ENCODE assay signal across 22 mouse cellular contexts in genomic region chr16:59955731-59956130, GRCm38 (mm10).
DNase-seq lines count a peak whose midpoint lies in the region; ATAC-seq lines count a peak whose summit lies in the region.
"Had no signal": no experiment of that assay in that cellular context is flagged by ENCODE, and none has a peak within 500 bp of the region (broad histone marks: within the 10 kb centered on the region; RNA-seq: fewer than 3 reads in every experiment).

No protein-coding gene starts in this region.

- intact Hi-C loops in left cerebral cortex, postnatal 4 days (cut with DNase I): no loop called here

- H3K27ac ChIP-seq in forebrain, embryonic 12.5 days: no peak overlapping the region
- H3K27ac ChIP-seq: embryonic facial prominence, embryonic 12.5 days; heart, embryonic 13.5 days; limb, embryonic 12.5 days; liver, embryonic 12.5 days; stomach, postnatal 0 days had no signal

- peak; percentile 47 for DNase-seq in adrenal gland, adult 2 months
- DNase-seq in adrenal gland, postnatal 25 days: no peak
- DNase-seq in left cerebral cortex, postnatal 4 days: peak; percentile 12
- DNase-seq in left cerebral cortex, adult 9 months (ENCODE audit: low spot score in 2 of 2): no peak
- peak; percentile 26 for DNase-seq in cerebellum, adult 11-12 months
- peak; percentile 34 to 67 for DNase-seq in cerebellum, postnatal 14 days
- DNase-seq in spleen, postnatal 36 days (ENCODE audit: low spot score in 2 of 2): no peak
- DNase-seq: heart, adult 11 months; heart, postnatal 14 days; kidney, adult 9 months; kidney, postnatal 14 days; lung, adult 2 months; lung, postnatal 14 days; thymus, adult 2 months; thymus, postnatal 4 days had no signal

- no peak for ATAC-seq in forebrain, embryonic 12.5 days (ENCODE audit: low FRiP score)
- ATAC-seq: liver, embryonic 12.5 days had no signal

- H3K27me3 ChIP-seq in forebrain, embryonic 12.5 days: no peaks in the 10 kb centered on the region
- H3K27me3 ChIP-seq: embryonic facial prominence, embryonic 12.5 days; heart, embryonic 13.5 days; limb, embryonic 12.5 days; liver, embryonic 12.5 days had no signal

- no peak overlapping the region for H3K9ac ChIP-seq in forebrain, embryonic 12.5 days
- H3K9ac ChIP-seq: embryonic facial prominence, embryonic 12.5 days; heart, embryonic 13.5 days; limb, embryonic 12.5 days; liver, embryonic 12.5 days had no signal

- H3K4me2 ChIP-seq in forebrain, embryonic 12.5 days: no peak overlapping the region
- H3K4me2 ChIP-seq: embryonic facial prominence, embryonic 12.5 days; heart, embryonic 13.5 days; limb, embryonic 12.5 days; liver, embryonic 12.5 days; midbrain, embryonic 11.5 days had no signal

- no peaks in the 10 kb centered on the region for H3K9me3 ChIP-seq in forebrain, embryonic 12.5 days
- H3K9me3 ChIP-seq: embryonic facial prominence, embryonic 12.5 days; limb, embryonic 12.5 days had no signal

- H3K4me3 ChIP-seq in forebrain, embryonic 12.5 days (replicated peaks): no peak overlapping the region
- H3K4me3 ChIP-seq: embryonic facial prominence, embryonic 12.5 days; heart, embryonic 13.5 days; limb, embryonic 12.5 days; liver, embryonic 12.5 days had no signal

- H3K36me3 ChIP-seq in forebrain, embryonic 12.5 days (replicated peaks): no peaks in the 10 kb centered on the region
- H3K36me3 ChIP-seq: embryonic facial prominence, embryonic 12.5 days; heart, embryonic 13.5 days; limb, embryonic 12.5 days; liver, embryonic 12.5 days had no signal

- H3K4me1 ChIP-seq in forebrain, embryonic 12.5 days: no peaks in the 10 kb centered on the region
- H3K4me1 ChIP-seq: embryonic facial prominence, embryonic 12.5 days; heart, embryonic 13.5 days; limb, embryonic 12.5 days; liver, embryonic 12.5 days had no signal

- 93% methylated on average over 2 of the region's 2 CpGs for WGBS in forebrain, embryonic 12.5 days

Comparison
In these comparisons a context has a peak if more than half of its experiments do, and no peak if none do; other contexts are left out.
1. DNase-seq: peak in adrenal gland, adult 2 months (single experiment), left cerebral cortex, postnatal 4 days (single experiment), cerebellum, adult 11-12 months (single experiment) and cerebellum, postnatal 14 days (2 of 2); none in adrenal gland, postnatal 25 days (single experiment), left cerebral cortex, adult 9 months (0 of 2) and spleen, postnatal 36 days (0 of 2).